Mouse (Mus musculus): ENCODE measurements at regions not wholly inside any gene's neighbourhood (a gene's known extent, or its start where the extent isn't known, plus 50 kb on each side); places are given as distances from the start of the nearest gene placed in this dataset.

DNA sequence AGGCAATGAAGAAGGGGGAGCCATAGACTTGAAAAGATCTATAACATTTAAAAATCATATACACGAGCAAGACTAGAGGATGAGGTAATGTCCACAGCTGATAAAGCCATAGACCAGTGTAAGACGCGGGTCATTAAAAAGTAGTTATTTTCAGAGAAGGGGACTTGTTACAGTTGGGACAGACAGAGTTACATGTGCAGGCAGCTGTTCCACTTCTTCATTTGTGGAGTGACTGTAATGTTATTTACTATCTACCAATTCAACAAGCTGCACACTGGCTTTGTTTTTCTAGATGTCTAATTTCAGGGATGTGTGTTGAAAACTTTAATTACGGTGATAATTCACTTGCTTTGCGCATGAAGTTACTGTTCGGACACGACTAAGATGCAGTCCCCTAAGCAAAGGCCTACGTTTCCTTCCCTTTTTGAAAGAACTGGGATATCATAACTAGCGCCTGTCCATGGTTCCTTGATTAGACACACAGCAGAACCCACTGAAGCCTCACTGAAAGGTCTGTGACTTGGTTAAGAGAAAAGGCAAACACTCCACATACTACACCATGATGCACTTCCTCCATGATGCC is 320.7 kb upstream of the Clint1 start:
- no peak for TF ChIP-seq CTCF (IDR thresholded peaks at IDR 0.05; ENCODE audit: low read depth)
- Histone ChIP-seq H3K4me1 (replicated peaks; ENCODE audit: control insufficient read depth, insufficient read depth, low read length) (no peaks in the 10 kb centered on the region), H3K9me3 (ENCODE audit: control insufficient read depth) (no peaks in the 10 kb centered on the region), H3K4me2 (replicated peaks; ENCODE audit: low read depth) (no peak overlapping the region), H3K27me3 (replicated peaks; ENCODE audit: control insufficient read depth, insufficient read depth, low read length) (no peaks in the 10 kb centered on the region), H3K36me3 (ENCODE audit: control insufficient read depth, insufficient read depth) (no peaks in the 10 kb centered on the region), H3K9ac (ENCODE audit: low read depth, low read length) (no peak overlapping the region), H3K27ac (ENCODE audit: low read depth, low read length) (no peak overlapping the region), H3K4me3 (ENCODE audit: low read depth, low read length) (no peak overlapping the region)
- WGBS = 83% methylated on average over 9 of the region's 9 CpGs
- ATAC-seq = no peak

DNA sequence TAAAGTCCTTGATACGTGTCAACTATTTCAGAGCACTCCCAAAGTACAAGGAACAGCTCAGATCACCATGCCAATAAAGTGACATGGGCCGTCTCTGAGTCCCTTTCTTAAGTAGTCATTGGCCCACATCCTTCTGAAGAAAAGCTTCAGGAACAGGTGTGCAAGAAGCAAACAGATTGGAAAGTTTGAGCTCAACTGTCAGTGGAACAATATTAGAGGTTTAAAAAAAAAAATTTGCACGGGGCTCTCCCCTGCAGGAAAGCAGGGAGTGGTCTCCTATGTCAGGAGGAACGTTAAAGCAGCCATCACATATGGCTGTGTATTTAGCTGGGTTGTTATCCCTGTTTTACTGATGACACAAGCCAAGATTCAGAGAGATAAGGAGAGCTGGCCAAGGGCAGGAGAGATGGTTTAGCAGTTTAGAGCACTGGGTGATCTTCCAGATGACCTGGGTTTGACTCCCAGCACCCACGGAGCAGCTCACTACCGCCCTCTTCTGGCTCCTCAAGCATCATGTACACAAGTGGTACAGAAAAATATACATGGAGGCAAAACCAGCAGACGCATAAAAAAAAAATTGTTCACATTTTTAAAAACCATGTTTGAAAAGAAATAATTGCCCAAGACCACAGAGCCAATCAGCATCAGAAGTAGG is 318.3 kb upstream of the Clint1 start:
- 44% methylated on average over 7 of the region's 7 CpGs for WGBS
- Histone ChIP-seq H3K9ac (ENCODE audit: low read depth, low read length) (no peak overlapping the region), H3K4me1 (replicated peaks; ENCODE audit: control insufficient read depth, insufficient read depth, low read length) (no peaks in the 10 kb centered on the region), H3K36me3 (ENCODE audit: control insufficient read depth, insufficient read depth) (no peaks in the 10 kb centered on the region), H3K9me3 (ENCODE audit: control insufficient read depth) (no peaks in the 10 kb centered on the region), H3K27me3 (replicated peaks; ENCODE audit: control insufficient read depth, insufficient read depth, low read length) (no peaks in the 10 kb centered on the region), H3K4me3 (ENCODE audit: low read depth, low read length) (no peak overlapping the region), H3K27ac (ENCODE audit: low read depth, low read length) (no peak overlapping the region), H3K4me2 (replicated peaks; ENCODE audit: low read depth) (no peak overlapping the region)
- no peak for ATAC-seq
- TF ChIP-seq CTCF (IDR thresholded peaks at IDR 0.05; ENCODE audit: low read depth) = peak; percentile 50

DNA sequence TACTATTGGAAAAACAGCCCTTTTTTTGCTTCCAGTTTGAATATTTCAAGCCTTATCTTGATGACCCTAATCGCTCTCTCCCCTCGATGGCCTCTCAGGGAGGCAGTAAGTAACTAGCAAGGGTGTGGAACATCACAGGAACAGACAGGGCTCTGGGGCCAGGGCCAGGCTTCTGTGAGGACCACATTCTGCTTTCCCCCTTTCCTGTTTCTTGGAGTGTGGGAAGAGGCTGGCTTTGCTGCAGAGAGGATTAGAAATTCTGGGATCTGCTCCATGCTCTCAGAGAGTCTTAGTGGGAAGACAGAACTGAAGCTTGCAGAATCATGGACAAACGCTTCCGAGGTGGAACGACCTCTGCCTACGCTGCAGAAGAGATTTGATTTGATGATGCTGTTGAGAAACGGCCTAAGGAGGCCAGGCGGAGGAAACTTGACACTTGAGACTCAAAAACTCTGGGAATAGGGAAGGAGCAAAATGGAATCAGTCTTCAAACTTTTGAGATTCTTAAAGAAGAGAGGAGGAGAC is 316.3 kb upstream of the Clint1 start:
- Histone ChIP-seq H3K4me1 (replicated peaks; ENCODE audit: control insufficient read depth, insufficient read depth, low read length) (no peaks in the 10 kb centered on the region), H3K36me3 (ENCODE audit: control insufficient read depth, insufficient read depth) (no peaks in the 10 kb centered on the region), H3K9ac (ENCODE audit: low read depth, low read length) (no peak overlapping the region), H3K27ac (ENCODE audit: low read depth, low read length) (no peak overlapping the region), H3K4me3 (ENCODE audit: low read depth, low read length) (no peak overlapping the region), H3K9me3 (ENCODE audit: control insufficient read depth) (no peaks in the 10 kb centered on the region), H3K27me3 (replicated peaks; ENCODE audit: control insufficient read depth, insufficient read depth, low read length) (no peaks in the 10 kb centered on the region), H3K4me2 (replicated peaks; ENCODE audit: low read depth) (no peak overlapping the region)
- TF ChIP-seq CTCF (IDR thresholded peaks at IDR 0.05; ENCODE audit: low read depth) = no peak
- 39% methylated on average over 8 of the region's 8 CpGs for WGBS
- ATAC-seq = no peak

GRCm38 (mm10) chr11:45538011-45538410 is 313.8 kb upstream of the Clint1 start:
- Histone ChIP-seq H3K4me2 (replicated peaks; ENCODE audit: low read depth) (no peak overlapping the region), H3K9ac (ENCODE audit: low read depth, low read length) (no peak overlapping the region), H3K36me3 (ENCODE audit: control insufficient read depth, insufficient read depth) (no peaks in the 10 kb centered on the region), H3K4me3 (ENCODE audit: low read depth, low read length) (no peak overlapping the region), H3K27me3 (replicated peaks; ENCODE audit: control insufficient read depth, insufficient read depth, low read length) (no peaks in the 10 kb centered on the region), H3K4me1 (replicated peaks; ENCODE audit: control insufficient read depth, insufficient read depth, low read length) (no peaks in the 10 kb centered on the region), H3K9me3 (ENCODE audit: control insufficient read depth) (no peaks in the 10 kb centered on the region), H3K27ac (ENCODE audit: low read depth, low read length) (no peak overlapping the region)
- no peak for ATAC-seq
- 71% methylated on average over 7 of the region's 7 CpGs for WGBS
- TF ChIP-seq CTCF (IDR thresholded peaks at IDR 0.05; ENCODE audit: low read depth) = no peak

GRCm38 (mm10) chr11:45539459-45539858 is 312.4 kb upstream of the Clint1 start:
- Histone ChIP-seq H3K9me3 (ENCODE audit: control insufficient read depth) (no peaks in the 10 kb centered on the region), H3K9ac (ENCODE audit: low read depth, low read length) (no peak overlapping the region), H3K27me3 (replicated peaks; ENCODE audit: control insufficient read depth, insufficient read depth, low read length) (no peaks in the 10 kb centered on the region), H3K4me2 (replicated peaks; ENCODE audit: low read depth) (no peak overlapping the region), H3K4me3 (ENCODE audit: low read depth, low read length) (no peak overlapping the region), H3K36me3 (ENCODE audit: control insufficient read depth, insufficient read depth) (no peaks in the 10 kb centered on the region), H3K4me1 (replicated peaks; ENCODE audit: control insufficient read depth, insufficient read depth, low read length) (no peaks in the 10 kb centered on the region), H3K27ac (ENCODE audit: low read depth, low read length) (no peak overlapping the region)
- peak; percentile 85 for TF ChIP-seq CTCF (IDR thresholded peaks at IDR 0.05; ENCODE audit: low read depth)
- 42% methylated on average over 4 of the region's 4 CpGs for WGBS
- ATAC-seq = peak; percentile 38; the same call in 1 of the 2 replicates

DNA sequence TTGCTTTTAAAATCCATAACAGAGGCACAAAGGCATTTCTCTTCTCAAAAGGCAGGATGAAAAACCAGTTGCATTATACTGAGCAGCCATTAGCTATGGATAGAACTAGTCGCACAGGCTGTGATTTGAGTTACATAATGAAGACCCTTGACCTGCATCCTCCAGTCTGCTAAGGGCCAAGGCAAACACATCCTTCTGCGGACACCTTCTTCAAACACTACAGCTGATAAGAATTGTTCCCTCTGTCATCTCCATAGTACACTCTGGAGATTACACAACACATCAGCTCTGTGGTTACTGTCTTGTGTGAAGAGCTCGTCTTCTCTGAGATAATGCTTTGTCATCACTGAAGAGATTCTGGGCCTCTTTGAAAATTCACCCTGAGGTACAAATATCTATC is 307.3 kb upstream of the Clint1 start:
- no peaks in the 10 kb centered on the region for H3K9me3 ChIP-seq (ENCODE audit: control insufficient read depth)
- H3K9ac ChIP-seq (ENCODE audit: low read depth, low read length) = no peak overlapping the region
- no peak overlapping the region for H3K4me2 ChIP-seq (replicated peaks; ENCODE audit: low read depth)
- WGBS = 45% methylated on average over 3 of the region's 3 CpGs
- H3K36me3 ChIP-seq (ENCODE audit: control insufficient read depth, insufficient read depth) = no peaks in the 10 kb centered on the region
- H3K27ac ChIP-seq (ENCODE audit: low read depth, low read length) = no peak overlapping the region
- TF ChIP-seq CTCF (IDR thresholded peaks at IDR 0.05; ENCODE audit: low read depth) = no peak
- no peak overlapping the region for H3K4me3 ChIP-seq (ENCODE audit: low read depth, low read length)
- no peaks in the 10 kb centered on the region for H3K27me3 ChIP-seq (replicated peaks; ENCODE audit: control insufficient read depth, insufficient read depth, low read length)
- no peaks in the 10 kb centered on the region for H3K4me1 ChIP-seq (replicated peaks; ENCODE audit: control insufficient read depth, insufficient read depth, low read length)
- no peak for ATAC-seq
